Mouse (Mus musculus): ENCODE data around the gene Itga10. TPM values are rescaled to one million over a fixed set of nuclear protein-coding genes. Genes with fewer than 3 reads are reported as not detected.

Itga10 gene
- polyA plus RNA-seq, 1 experiment from 2014 or later: 0.86 TPM

DNA sequence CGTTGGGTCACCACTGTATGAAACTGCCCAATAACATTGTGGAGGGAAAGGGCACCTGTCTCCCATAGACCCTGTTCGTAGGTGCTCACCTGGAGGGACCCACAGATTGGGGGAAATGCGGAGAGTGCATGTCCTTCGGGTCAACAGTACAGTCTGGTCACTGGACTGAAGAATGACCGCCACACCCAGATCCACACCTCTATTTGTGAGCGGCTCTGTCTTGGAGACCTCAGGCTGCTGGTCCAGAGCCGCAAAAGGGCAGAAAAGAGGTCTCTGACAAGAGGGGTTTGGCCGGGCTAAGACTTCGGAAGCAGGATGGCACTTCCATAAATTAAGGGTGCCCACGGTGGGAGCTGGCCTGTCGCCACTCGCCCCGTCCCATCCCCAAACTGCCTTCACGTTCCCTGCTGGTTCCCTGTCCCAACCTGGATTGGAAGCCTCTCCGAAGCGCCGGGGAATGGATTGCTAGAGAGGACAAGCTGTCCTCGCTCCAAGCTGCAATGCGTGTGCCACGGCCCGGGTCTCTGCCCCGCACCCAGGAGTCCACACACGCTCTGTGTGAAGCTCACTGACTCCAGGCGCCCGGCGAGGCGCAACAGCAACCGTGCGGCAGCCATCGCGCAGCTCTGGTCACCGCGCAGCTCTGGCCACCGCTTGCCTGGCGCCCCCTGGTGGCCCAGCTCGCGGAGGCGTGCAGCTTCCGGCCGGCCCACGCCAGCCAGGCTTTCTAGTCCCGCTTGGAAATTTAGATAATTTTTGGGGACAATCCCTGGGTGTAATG is 62.7 kb downstream of the Itga10 start, which contains the start of gene Nudt17:
Gene Nudt17, minus strand, starts transcription at position 660 of the 781 bp plus-strand sequence.
- Histone ChIP-seq H3K4me3 (ENCODE audit: low read depth, low read length) (peak within 1 kb of the TSS; percentile 43), H3K27me3 (ENCODE audit: control insufficient read depth, insufficient read depth, low read length) (no peaks in the 10 kb centered on the region), H3K4me2 (ENCODE audit: low read depth) (peak within 1 kb of the TSS; percentile 94), H3K27ac (ENCODE audit: low read depth, low read length) (no peak within 1 kb of the TSS), H3K9me3 (ENCODE audit: control insufficient read depth, low read length) (no peaks in the 10 kb centered on the region), H3K4me1 (ENCODE audit: control insufficient read depth, insufficient read depth, low read length) (0 out of 2 replicates have a peak, but pooled peaks cover 4% of the 10 kb centered on the region), H3K9ac (ENCODE audit: low read length) (peak within 1 kb of the TSS; percentile 68), H3K36me3 (ENCODE audit: control insufficient read depth, insufficient read depth, low read length) (peaks cover 7% of the 10 kb centered on the region)
- ATAC-seq (ENCODE audit: insufficient read depth, low FRiP score, low TSS enrichment): peak; percentile 88
- WGBS: 6% methylated on average over 42 of the region's 42 CpGs
- peak; percentile 90 for DNase-seq (ENCODE audit: low spot score)

DNA sequence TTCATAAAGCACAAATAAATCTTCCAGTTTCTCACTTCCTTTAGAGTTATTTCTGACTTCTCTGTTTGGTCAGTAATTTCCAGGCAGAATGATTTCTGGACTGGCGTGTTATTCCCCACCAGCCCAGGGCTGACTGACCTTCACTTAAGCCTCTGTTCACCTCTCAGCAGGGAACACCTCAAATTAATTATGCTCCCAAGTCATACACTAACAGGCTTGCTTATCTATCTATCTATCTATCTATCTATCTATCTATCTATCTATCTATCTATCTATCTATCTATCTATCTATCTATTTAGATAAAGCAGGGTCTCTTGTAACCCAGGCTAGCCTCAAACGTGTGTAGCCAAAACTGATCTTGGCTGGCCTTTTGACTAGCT is 63.3 kb downstream of the Itga10 start:
- peaks cover 10% of the 10 kb centered on the region for H3K36me3 ChIP-seq (ENCODE audit: control insufficient read depth, insufficient read depth, low read length)

More for the DNA sequence above, 63.3 kb downstream of the Itga10 start:
- H3K4me3 ChIP-seq (ENCODE audit: low read depth, low read length): peak overlapping the region; percentile 43
- ATAC-seq (ENCODE audit: insufficient read depth, low FRiP score, low TSS enrichment): no peak; the same call in 1 of the 2 replicates
- H3K9me3 ChIP-seq (ENCODE audit: control insufficient read depth, low read length): no peaks in the 10 kb centered on the region
- no peaks in the 10 kb centered on the region for H3K27me3 ChIP-seq (ENCODE audit: control insufficient read depth, insufficient read depth, low read length)
- no peak for DNase-seq (ENCODE audit: low spot score)
- H3K4me1 ChIP-seq (ENCODE audit: control insufficient read depth, insufficient read depth, low read length): 0 out of 2 replicates have a peak, but pooled peaks cover 4% of the 10 kb centered on the region
- H3K9ac ChIP-seq (ENCODE audit: low read length): no peak overlapping the region
- peak overlapping the region; percentile 94 for H3K4me2 ChIP-seq (ENCODE audit: low read depth)
- 51% methylated on average over 2 of the region's 2 CpGs for WGBS
- H3K27ac ChIP-seq (ENCODE audit: low read depth, low read length): no peak overlapping the region

Other genes starting within 250 kb of the Itga10 start
- gene BC107364, start 193.3 kb upstream of the Itga10 start, polyA plus RNA-seq (2014; fragmentation: Nextera tagmentation; extraction: Ambion mirVana): not detected in 2 replicates
- gene Hfe2, start 120.4 kb upstream of the Itga10 start, polyA plus RNA-seq (2014; fragmentation: Nextera tagmentation; extraction: Ambion mirVana): 3.1 and 3.6 TPM in 2 replicates
- 50.4 and 62.7 TPM in 2 replicates for gene Txnip, start 87.6 kb upstream of the Itga10 start, polyA plus RNA-seq (2014; fragmentation: Nextera tagmentation; extraction: Ambion mirVana)
- gene Gm16253, start 68.6 kb upstream of the Itga10 start, polyA plus RNA-seq (2014; fragmentation: Nextera tagmentation; extraction: Ambion mirVana): 0.46 and 0.49 TPM in 2 replicates
- gene Polr3gl, start 51.4 kb upstream of the Itga10 start, polyA plus RNA-seq (2014; fragmentation: Nextera tagmentation; extraction: Ambion mirVana): 12.8 and 15.8 TPM in 2 replicates
- 2.8 and 3.6 TPM in 2 replicates for gene Ankrd34a, start 48.9 kb upstream of the Itga10 start, polyA plus RNA-seq (2014; fragmentation: Nextera tagmentation; extraction: Ambion mirVana)
- gene Lix1l, start 44.4 kb upstream of the Itga10 start, polyA plus RNA-seq (2014; fragmentation: Nextera tagmentation; extraction: Ambion mirVana): 8.0 and 8.7 TPM in 2 replicates
- 187 and 188 TPM in 2 replicates for gene Rbm8a, start 15.7 kb upstream of the Itga10 start, polyA plus RNA-seq (2014; fragmentation: Nextera tagmentation; extraction: Ambion mirVana)
- gene Pex11b, start 10.2 kb upstream of the Itga10 start, polyA plus RNA-seq (2014; fragmentation: Nextera tagmentation; extraction: Ambion mirVana): 40.5 and 45.9 TPM in 2 replicates
- not detected in 2 replicates for gene Gm42957, start 10.1 kb upstream of the Itga10 start, polyA plus RNA-seq (2014; fragmentation: Nextera tagmentation; extraction: Ambion mirVana)
- 0.11 and 0.16 TPM in 2 replicates for gene Ankrd35, start 24.5 kb downstream of the Itga10 start, polyA plus RNA-seq (2014; fragmentation: Nextera tagmentation; extraction: Ambion mirVana)
- gene Pias3, start 50.8 kb downstream of the Itga10 start, polyA plus RNA-seq (2014; fragmentation: Nextera tagmentation; extraction: Ambion mirVana): 30.3 and 35.2 TPM in 2 replicates
- 12.7 and 14.3 TPM in 2 replicates for gene Nudt17, start 63.0 kb downstream of the Itga10 start, polyA plus RNA-seq (2014; fragmentation: Nextera tagmentation; extraction: Ambion mirVana)
- 38.4 and 43.7 TPM in 2 replicates for gene Polr3c, start 82.0 kb downstream of the Itga10 start, polyA plus RNA-seq (2014; fragmentation: Nextera tagmentation; extraction: Ambion mirVana)
- gene Rnf115, start 82.1 kb downstream of the Itga10 start, polyA plus RNA-seq (2014; fragmentation: Nextera tagmentation; extraction: Ambion mirVana): 79.6 and 81.6 TPM in 2 replicates
- 0.18 TPM in 1 of 2 replicates, not detected in the other for gene Pdzk1, start 183.7 kb downstream of the Itga10 start, polyA plus RNA-seq (2014; fragmentation: Nextera tagmentation; extraction: Ambion mirVana)
- 0.15 TPM in 1 of 2 replicates, not detected in the other for gene Cd160, start 183.8 kb downstream of the Itga10 start, polyA plus RNA-seq (2014; fragmentation: Nextera tagmentation; extraction: Ambion mirVana)

Data from neural tube, embryonic 11.5 days (tissue).